Mouse (Mus musculus): ENCODE measurements at regions not wholly inside any gene's neighbourhood (a gene's known extent, or its start where the extent isn't known, plus 50 kb on each side); places are given as distances from the start of the nearest gene placed in this dataset.
A peak's percentile ranks its signal among the peaks of the same experiment; 100 is the strongest.

DNA sequence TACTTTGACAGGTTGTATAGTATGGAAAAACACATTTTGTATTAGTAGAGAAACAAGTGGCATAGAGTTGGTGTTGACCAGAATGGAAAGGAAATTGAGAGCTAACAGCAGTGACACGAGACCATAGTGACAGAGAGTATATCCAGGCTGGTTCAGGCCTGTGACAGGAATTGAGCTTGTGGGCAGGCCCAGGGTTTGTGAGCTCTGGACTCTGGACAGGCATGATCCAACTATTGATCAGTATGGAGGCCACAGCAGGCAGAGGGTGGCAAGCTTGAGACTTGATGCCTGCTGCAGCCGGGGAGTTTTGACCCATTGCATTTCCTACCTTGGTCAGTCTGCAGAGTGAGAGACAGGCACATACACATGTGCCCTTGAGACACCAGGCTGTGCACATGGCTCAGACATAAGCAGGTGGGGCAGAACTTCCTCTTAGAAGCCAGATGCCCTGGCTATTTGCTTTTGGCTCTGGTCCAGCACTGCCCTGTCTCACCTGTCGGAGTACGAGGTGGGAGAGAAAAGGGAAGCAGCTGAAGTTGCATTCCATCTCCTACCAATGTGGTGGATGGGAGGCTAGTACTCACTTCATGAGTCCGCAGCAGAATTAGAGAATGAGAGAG lies 1006.2 kb upstream of the Cdh20 start:
- 88% methylated on average over 5 of the region's 5 CpGs for WGBS

GRCm38 (mm10) chr1:103762745-103763144 lies 1005.6 kb upstream of the Cdh20 start:
- Histone ChIP-seq H3K9me3 (replicated peaks) (no peaks in the 10 kb centered on the region), H3K27ac (no peak overlapping the region), H3K9ac (no peak overlapping the region), H3K4me1 (no peaks in the 10 kb centered on the region), H3K27me3 (no peaks in the 10 kb centered on the region), H3K4me2 (no peak overlapping the region), H3K36me3 (ENCODE audit: poor library complexity, severe bottlenecking) (no peaks in the 10 kb centered on the region), H3K4me3 (no peak overlapping the region)
- ATAC-seq: no peak
- 43% methylated on average over 3 of the region's 3 CpGs for WGBS

More for the DNA sequence above, 1006.2 kb upstream of the Cdh20 start:
- no peaks in the 10 kb centered on the region for H3K4me1 ChIP-seq
- H3K36me3 ChIP-seq (ENCODE audit: poor library complexity, severe bottlenecking): no peaks in the 10 kb centered on the region
- H3K9me3 ChIP-seq (replicated peaks): no peaks in the 10 kb centered on the region
- no peak overlapping the region for H3K27ac ChIP-seq
- H3K27me3 ChIP-seq: no peaks in the 10 kb centered on the region
- H3K9ac ChIP-seq: no peak overlapping the region
- H3K4me3 ChIP-seq: no peak overlapping the region
- no peak for ATAC-seq
- no peak overlapping the region for H3K4me2 ChIP-seq

DNA sequence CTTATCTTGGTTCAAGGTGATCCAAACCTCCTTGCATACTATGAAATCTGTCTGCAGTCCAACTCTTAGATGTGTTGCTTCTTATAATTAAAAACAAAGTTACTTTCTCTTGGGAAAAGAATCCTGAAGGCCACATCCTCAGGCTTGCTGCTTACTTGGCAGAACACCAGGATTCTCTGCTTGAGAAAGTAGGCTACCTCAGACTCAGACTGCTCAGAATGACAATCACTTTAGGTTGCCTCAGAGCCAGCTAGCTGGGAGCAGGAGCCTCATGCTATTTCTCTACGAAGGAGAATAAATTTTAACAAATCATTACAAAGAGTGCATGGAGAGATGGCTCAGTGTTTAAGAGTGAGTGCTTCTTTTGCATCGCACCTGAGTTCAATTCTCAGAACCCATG lies 1001.0 kb upstream of the Cdh20 start:
- WGBS: 82% methylated on average over 2 of the region's 2 CpGs
- Histone ChIP-seq H3K27me3 (no peaks in the 10 kb centered on the region), H3K4me3 (no peak overlapping the region), H3K4me1 (no peaks in the 10 kb centered on the region), H3K4me2 (no peak overlapping the region), H3K27ac (no peak overlapping the region), H3K36me3 (ENCODE audit: poor library complexity, severe bottlenecking) (no peaks in the 10 kb centered on the region), H3K9ac (no peak overlapping the region), H3K9me3 (replicated peaks) (no peaks in the 10 kb centered on the region)
- ATAC-seq: no peak

- Histone ChIP-seq H3K4me1 (no peaks in the 10 kb centered on the region), H3K4me3 (no peak overlapping the region), H3K9me3 (replicated peaks) (no peaks in the 10 kb centered on the region), H3K27me3 (no peaks in the 10 kb centered on the region), H3K27ac (no peak overlapping the region), H3K36me3 (ENCODE audit: poor library complexity, severe bottlenecking) (no peaks in the 10 kb centered on the region), H3K9ac (no peak overlapping the region), H3K4me2 (no peak overlapping the region)
- ATAC-seq: 0 out of 2 replicates have a peak, but pooled peaks have one; percentile 33
Observed at GRCm38 (mm10) chr1:103784692-103785091, 983.6 kb upstream of the Cdh20 start.

GRCm38 (mm10) chr1:103796337-103796736 lies 972.0 kb upstream of the Cdh20 start:
- no peak overlapping the region for H3K9ac ChIP-seq
- no peaks in the 10 kb centered on the region for H3K4me1 ChIP-seq
- no peak overlapping the region for H3K27ac ChIP-seq
- H3K4me3 ChIP-seq: no peak overlapping the region
- no peaks in the 10 kb centered on the region for H3K9me3 ChIP-seq (replicated peaks)
- no peaks in the 10 kb centered on the region for H3K27me3 ChIP-seq
- ATAC-seq: no peak
- no peaks in the 10 kb centered on the region for H3K36me3 ChIP-seq (ENCODE audit: poor library complexity, severe bottlenecking)
- no peak overlapping the region for H3K4me2 ChIP-seq

GRCm38 (mm10) chr1:103799343-103799742 lies 969.0 kb upstream of the Cdh20 start:
- no peak overlapping the region for H3K9ac ChIP-seq
- no peaks in the 10 kb centered on the region for H3K4me1 ChIP-seq
- no peaks in the 10 kb centered on the region for H3K27me3 ChIP-seq
- H3K9me3 ChIP-seq (replicated peaks): no peaks in the 10 kb centered on the region
- H3K4me3 ChIP-seq: no peak overlapping the region
- H3K36me3 ChIP-seq (ENCODE audit: poor library complexity, severe bottlenecking): no peaks in the 10 kb centered on the region
- peak; percentile 62; the same call in 1 of the 2 replicates for ATAC-seq
- H3K27ac ChIP-seq: no peak overlapping the region
- H3K4me2 ChIP-seq: no peak overlapping the region

GRCm38 (mm10) chr1:103817946-103818345 lies 950.4 kb upstream of the Cdh20 start:
- no peak overlapping the region for H3K4me3 ChIP-seq
- H3K36me3 ChIP-seq (ENCODE audit: poor library complexity, severe bottlenecking): no peaks in the 10 kb centered on the region
- no peaks in the 10 kb centered on the region for H3K9me3 ChIP-seq (replicated peaks)
- H3K27ac ChIP-seq: no peak overlapping the region
- no peak overlapping the region for H3K9ac ChIP-seq
- H3K27me3 ChIP-seq: no peaks in the 10 kb centered on the region
- 29% methylated on average over 3 of the region's 3 CpGs for WGBS
- H3K4me2 ChIP-seq: no peak overlapping the region
- ATAC-seq: 0 out of 2 replicates have a peak, but pooled peaks have one; percentile 48
- no peaks in the 10 kb centered on the region for H3K4me1 ChIP-seq
